Mouse (Mus musculus) neural tube, embryonic 15.5 days (tissue): ENCODE measurements around the gene Tnfrsf23. TPM values are rescaled to one million over a fixed set of nuclear protein-coding genes. Genes with fewer than 3 reads are reported as not detected.
A peak's percentile ranks its signal among the peaks of the same experiment; 100 is the strongest.
"Not testable (repeated sequence)": the region's sequence is repeated elsewhere in the genome, so short reads cannot be mapped to it uniquely, and the experiment has no call there.

ENCODE experiments used
- ATAC-seq: fragments of 200-750 bp; cut with Nextera tagmentation; 2 replicates; pipeline ENCODE4 v1.8.0; 2017; ENCODE audit warnings: mild to moderate bottlenecking, moderate TSS enrichment, moderate library complexity; ENCODE audit not compliant: low FRiP score
- H3K27ac ChIP-seq: fragments of 300-500 bp; sonication (generic); replicated peaks from 2 replicates; pipeline ENCODE4 v1.5.1; 2015; ENCODE audit warnings: mild to moderate bottlenecking, inconsistent platforms
- H3K27me3 ChIP-seq: fragments of 300-500 bp; sonication (generic); replicated peaks from 2 replicates; pipeline ENCODE4 v1.6.1; 2015; ENCODE audit warnings: inconsistent platforms
- H3K36me3 ChIP-seq: fragments of 300-500 bp; sonication (generic); 2 replicates; pipeline ENCODE4 v1.6.1; 2015; ENCODE audit warnings: inconsistent platforms
- H3K4me1 ChIP-seq: fragments of 300-500 bp; sonication (generic); 2 replicates; pipeline ENCODE4 v1.6.1; 2015; ENCODE audit warnings: inconsistent platforms
- H3K4me2 ChIP-seq: fragments of 300-500 bp; sonication (generic); 2 replicates; pipeline ENCODE4 v1.6.1; 2015; ENCODE audit warnings: inconsistent platforms, mild to moderate bottlenecking, moderate library complexity
- H3K4me3 ChIP-seq: fragments of 300-500 bp; sonication (generic); replicated peaks from 2 replicates; pipeline ENCODE4 v1.5.1; 2015; ENCODE audit warnings: mild to moderate bottlenecking, inconsistent platforms
- H3K9ac ChIP-seq: fragments of 300-500 bp; sonication (generic); replicated peaks from 2 replicates; pipeline ENCODE4 v1.6.1; 2015; ENCODE audit warnings: mild to moderate bottlenecking, inconsistent platforms
- H3K9me3 ChIP-seq: fragments of 300-500 bp; sonication (generic); replicated peaks from 2 replicates; pipeline ENCODE4 v1.6.1; 2016; ENCODE audit warnings: inconsistent platforms
- WGBS: fragments of 180-500 bp; shearing (Covaris S2); methylation state at CpG from one replicate; pipeline ENCODE4 v1.1.7; 2015; ENCODE audit warnings: mixed read lengths; 5-methylcytosine and 5-hydroxymethylcytosine counted together
- polyA plus RNA-seq: library from polyadenylated mRNA; unstranded; fragments of >200 nt; fragmentation: Nextera tagmentation; extraction: Ambion mirVana; gene quantifications from 2 replicates; pipeline ENCODE4 v1.2.1, GENCODE M21; 2015

The Tnfrsf23 gene
- polyA plus RNA-seq, 1 experiment from 2014 or later, result 1.4 TPM

GRCm38 (mm10) chr7:143680836-143681235 lies 4.8 kb downstream of the Tnfrsf23 start:
- H3K9ac ChIP-seq, H3K4me2 ChIP-seq, H3K4me3 ChIP-seq, H3K27me3 ChIP-seq, H3K27ac ChIP-seq, H3K9me3 ChIP-seq, H3K4me1 ChIP-seq, ATAC-seq, H3K36me3 ChIP-seq: not testable (repeated sequence)
- WGBS, result 72% methylated on average over 2 of the region's 2 CpGs

GRCm38 (mm10) chr7:143679650-143680049 lies 6.0 kb downstream of the Tnfrsf23 start:
- not testable (repeated sequence) for H3K4me1 ChIP-seq, ATAC-seq, H3K9ac ChIP-seq, H3K4me3 ChIP-seq, H3K27me3 ChIP-seq, H3K9me3 ChIP-seq, H3K36me3 ChIP-seq, H3K27ac ChIP-seq, H3K4me2 ChIP-seq
- 85% methylated on average over 2 of the region's 2 CpGs for WGBS

GRCm38 (mm10) chr7:143666427-143667311 lies 19.0 kb downstream of the Tnfrsf23 start:
- Histone ChIP-seq H3K36me3 (no peaks in the 10 kb centered on the region), H3K27me3 (no peaks in the 10 kb centered on the region), H3K4me2 (no peak overlapping the region), H3K4me1 (no peaks in the 10 kb centered on the region), H3K9me3 (no peaks in the 10 kb centered on the region), H3K27ac (no peak overlapping the region), H3K4me3 (no peak overlapping the region), H3K9ac (no peak overlapping the region)
- no peak for ATAC-seq

GRCm38 (mm10) chr7:143663470-143663869 lies 22.2 kb downstream of the Tnfrsf23 start:
- Histone ChIP-seq H3K27me3 (no peaks in the 10 kb centered on the region), H3K36me3 (no peaks in the 10 kb centered on the region), H3K27ac (no peak overlapping the region), H3K4me3 (no peak overlapping the region), H3K4me1 (no peaks in the 10 kb centered on the region), H3K9me3 (no peaks in the 10 kb centered on the region), H3K9ac (no peak overlapping the region), H3K4me2 (no peak overlapping the region)
- WGBS, result 86% methylated on average over 2 of the region's 2 CpGs
- ATAC-seq, result no peak

- no peak overlapping the region for H3K27ac ChIP-seq
- H3K4me3 ChIP-seq, result no peak overlapping the region
- no peak for ATAC-seq
- H3K4me1 ChIP-seq, result no peaks in the 10 kb centered on the region
- H3K9me3 ChIP-seq, result no peaks in the 10 kb centered on the region
- H3K4me2 ChIP-seq, result no peak overlapping the region
- no peaks in the 10 kb centered on the region for H3K36me3 ChIP-seq
- no peaks in the 10 kb centered on the region for H3K27me3 ChIP-seq
- H3K9ac ChIP-seq, result no peak overlapping the region
These were observed 24.9 kb downstream of the Tnfrsf23 start for GRCm38 (mm10) chr7:143660797-143661196.

- not testable (repeated sequence) for H3K27ac ChIP-seq, H3K9me3 ChIP-seq, H3K9ac ChIP-seq, H3K36me3 ChIP-seq, H3K4me1 ChIP-seq, H3K27me3 ChIP-seq, ATAC-seq
- Histone ChIP-seq H3K4me3 (peak overlapping the region; percentile 73), H3K4me2 (peak overlapping the region; percentile 94)
- WGBS, result 56% methylated on average over 10 of the region's 10 CpGs
These were observed 35.8 kb downstream of the Tnfrsf23 start for GRCm38 (mm10) chr7:143649769-143650346.

GRCm38 (mm10) chr7:143649034-143649768 lies 36.5 kb downstream of the Tnfrsf23 start, which contains the start of gene Tnfrsf22:
Gene Tnfrsf22 (minus strand): TSS chr7:143649661.
- 2% methylated on average over 39 of the region's 39 CpGs for WGBS
- no peaks in the 10 kb centered on the region for H3K9me3 ChIP-seq
- ATAC-seq, result peak; percentile 99
- peak within 1 kb of the TSS; percentile 94 for H3K4me2 ChIP-seq
- no peaks in the 10 kb centered on the region for H3K36me3 ChIP-seq
- H3K9ac ChIP-seq, result peak within 1 kb of the TSS; percentile 64
- peaks cover 3% of the 10 kb centered on the region for H3K4me1 ChIP-seq
- H3K27me3 ChIP-seq, result no peaks in the 10 kb centered on the region
- H3K27ac ChIP-seq, result peak within 1 kb of the TSS; percentile 63; the same call in 1 of the 2 replicates
- peak within 1 kb of the TSS; percentile 73 for H3K4me3 ChIP-seq

- not testable (repeated sequence) for H3K4me1 ChIP-seq, H3K27me3 ChIP-seq, H3K4me3 ChIP-seq, H3K9ac ChIP-seq, H3K27ac ChIP-seq, H3K4me2 ChIP-seq, ATAC-seq, H3K36me3 ChIP-seq, H3K9me3 ChIP-seq
- WGBS, result 89% methylated on average over 2 of the region's 2 CpGs
These were observed 41.7 kb downstream of the Tnfrsf23 start for GRCm38 (mm10) chr7:143643949-143644348.

GRCm38 (mm10) chr7:143636674-143637073 lies 49.0 kb downstream of the Tnfrsf23 start:
- 94% methylated on average over 1 of the region's 1 CpGs for WGBS
- Histone ChIP-seq H3K4me2 (no peak overlapping the region), H3K27ac (no peak overlapping the region), H3K9ac (no peak overlapping the region), H3K9me3 (no peaks in the 10 kb centered on the region), H3K4me1 (no peaks in the 10 kb centered on the region), H3K4me3 (no peak overlapping the region), H3K27me3 (no peaks in the 10 kb centered on the region), H3K36me3 (no peaks in the 10 kb centered on the region)
- no peak for ATAC-seq

GRCm38 (mm10) chr7:143631503-143631902 lies 54.2 kb downstream of the Tnfrsf23 start:
- no peaks in the 10 kb centered on the region for H3K9me3 ChIP-seq
- H3K4me2 ChIP-seq, result no peak overlapping the region
- H3K27ac ChIP-seq, result no peak overlapping the region
- H3K27me3 ChIP-seq, result no peaks in the 10 kb centered on the region
- no peak for ATAC-seq
- H3K4me1 ChIP-seq, result no peaks in the 10 kb centered on the region
- no peak overlapping the region for H3K4me3 ChIP-seq
- WGBS, result 72% methylated on average over 2 of the region's 2 CpGs
- no peak overlapping the region for H3K9ac ChIP-seq
- H3K36me3 ChIP-seq, result no peaks in the 10 kb centered on the region

GRCm38 (mm10) chr7:143629501-143629900 lies 56.2 kb downstream of the Tnfrsf23 start:
- no peaks in the 10 kb centered on the region for H3K27me3 ChIP-seq
- H3K4me1 ChIP-seq, result no peaks in the 10 kb centered on the region
- WGBS, result 59% methylated on average over 1 of the region's 1 CpGs
- no peak overlapping the region for H3K9ac ChIP-seq
- ATAC-seq, result no peak
- no peaks in the 10 kb centered on the region for H3K36me3 ChIP-seq
- H3K27ac ChIP-seq, result no peak overlapping the region
- H3K9me3 ChIP-seq, result no peaks in the 10 kb centered on the region
- no peak overlapping the region for H3K4me2 ChIP-seq
- no peak overlapping the region for H3K4me3 ChIP-seq

GRCm38 (mm10) chr7:143628540-143628939 lies 57.1 kb downstream of the Tnfrsf23 start, which contains the start of gene Tnfrsf26:
Gene Tnfrsf26 (minus strand): TSS chr7:143628722.
- no peaks in the 10 kb centered on the region for H3K4me1 ChIP-seq
- no peaks in the 10 kb centered on the region for H3K9me3 ChIP-seq
- H3K27me3 ChIP-seq, result no peaks in the 10 kb centered on the region
- H3K9ac ChIP-seq, result no peak within 1 kb of the TSS
- no peak within 1 kb of the TSS for H3K27ac ChIP-seq
- H3K4me3 ChIP-seq, result no peak within 1 kb of the TSS
- WGBS, result 97% methylated on average over 1 of the region's 1 CpGs
- no peak for ATAC-seq
- H3K36me3 ChIP-seq, result no peaks in the 10 kb centered on the region
- H3K4me2 ChIP-seq, result no peak within 1 kb of the TSS
